Mouse (Mus musculus) MEL (cell line): ENCODE measurements around the gene Il2ra. TPM values are rescaled to one million over a fixed set of nuclear protein-coding genes. Genes with fewer than 3 reads are reported as not detected.

ENCODE experiments used
- DNase-seq: peaks from one replicate; pipeline ENCODE4 v3.0.0; 2011; ENCODE audit warnings: low read depth, low spot score
- H3K27ac ChIP-seq: 2 replicates; pipeline ENCODE4 v1.5.1; 2012; ENCODE audit warnings: low read depth, mild to moderate bottlenecking, control low read depth, low read length, moderate library complexity; ENCODE audit not compliant: control insufficient read depth
- H3K27me3 ChIP-seq, 2 experiments: fragments of 150-350 bp in 1 of 2; sonication (generic) in 1 of 2; 2 replicates each; pipeline ENCODE4 v1.6.1; 2012; ENCODE audit warnings: low read length in 2 of 2, mild to moderate bottlenecking in 2 of 2, improper control_type of control experiment in 1 of 2, moderate library complexity in 1 of 2; ENCODE audit not compliant: insufficient read depth in 2 of 2, control insufficient read depth in 1 of 2
- H3K36me3 ChIP-seq, 2 experiments: 2 replicates each; pipeline ENCODE4 v1.6.1; 2012 to 2014; ENCODE audit warnings: low read length in 2 of 2, improper control_type of control experiment in 1 of 2, inconsistent platforms in 1 of 2, mild to moderate bottlenecking in 1 of 2; ENCODE audit not compliant: insufficient read depth in 2 of 2, control insufficient read depth in 1 of 2
- H3K4me1 ChIP-seq, 2 experiments: fragments of 150-350 bp in 1 of 2; sonication (generic) in 1 of 2; 2 replicates each; pipeline ENCODE4 v1.6.1; 2012; ENCODE audit warnings: low read length in 2 of 2, improper control_type of control experiment in 1 of 2, mild to moderate bottlenecking in 1 of 2; ENCODE audit not compliant: insufficient read depth in 2 of 2, control insufficient read depth in 1 of 2
- H3K4me3 ChIP-seq, 2 experiments: fragments of 150-350 bp in 1 of 2; sonication (generic) in 1 of 2; 2 replicates each; pipeline ENCODE4 v1.5.1; 2012; ENCODE audit warnings: low read depth in 2 of 2, low read length in 2 of 2, mild to moderate bottlenecking in 2 of 2, moderate library complexity in 2 of 2, control low read depth in 1 of 2, improper control_type of control experiment in 1 of 2; ENCODE audit not compliant: control insufficient read depth in 1 of 2, insufficient read depth in 1 of 2
- H3K79me2 ChIP-seq: 2 replicates; pipeline ENCODE4 v1.6.1; 2012; ENCODE audit warnings: mild to moderate bottlenecking, low read length, moderate library complexity; ENCODE audit not compliant: control insufficient read depth, poor library complexity, insufficient read depth
- H3K9ac ChIP-seq: 2 replicates; pipeline ENCODE4 v1.6.1; 2012; ENCODE audit warnings: low read depth, mild to moderate bottlenecking, control low read depth, low read length, moderate library complexity; ENCODE audit not compliant: control insufficient read depth, poor library complexity, severe bottlenecking
- H3K9me3 ChIP-seq: fragments of 150-350 bp; sonication (generic); replicated peaks from 2 replicates; pipeline ENCODE4 v1.6.1; 2012; ENCODE audit warnings: mild to moderate bottlenecking, low read length, improper control_type of control experiment, moderate library complexity; ENCODE audit not compliant: insufficient read depth
- CHD2 ChIP-seq: IDR thresholded peaks from 2 replicates; pipeline ENCODE4 v1.6.1; 2011; ENCODE audit warnings: low read length, improper control_type of control experiment
- CTCF ChIP-seq, 3 experiments: IDR thresholded peaks in 2 of 3; conservative IDR thresholded peaks in 1 of 3; 2 replicates each; pipeline ENCODE4 v1.5.1; 2011 to 2012; ENCODE audit warnings: low read length in 3 of 3, low read depth in 2 of 3, mild to moderate bottlenecking in 2 of 3, improper control_type of control experiment in 1 of 3, inconsistent platforms in 1 of 3, mixed read lengths in 1 of 3, moderate library complexity in 1 of 3; ENCODE audit not compliant: control insufficient read depth in 1 of 3, insufficient read depth in 1 of 3, poor library complexity in 1 of 3, severe bottlenecking in 1 of 3
- ETS1 ChIP-seq: IDR thresholded peaks from 2 replicates; pipeline ENCODE4 v1.6.1; 2012; ENCODE audit warnings: low read depth, mild to moderate bottlenecking, inconsistent platforms, low read length, improper control_type of control experiment, moderate library complexity
- GATA1 ChIP-seq: IDR thresholded peaks from 2 replicates; pipeline ENCODE4 v1.6.1; 2011; ENCODE audit warnings: low read depth, low read length, improper control_type of control experiment
- JUND ChIP-seq: IDR thresholded peaks from 2 replicates; pipeline ENCODE4 v1.6.1; 2011; ENCODE audit warnings: low read depth, mild to moderate bottlenecking, improper control_type of control experiment, low read length
- KAT2A ChIP-seq: conservative IDR thresholded peaks from 2 replicates; pipeline ENCODE4 v1.6.1; 2012; ENCODE audit warnings: low read depth, low read length, improper control_type of control experiment, inconsistent platforms
- MAX ChIP-seq: IDR thresholded peaks from 2 replicates; pipeline ENCODE4 v1.6.1; 2011; ENCODE audit warnings: low read length, improper control_type of control experiment
- MEF2A ChIP-seq: IDR thresholded peaks from 2 replicates; pipeline ENCODE4 v1.6.1; 2014; ENCODE audit warnings: low read depth, mild to moderate bottlenecking, inconsistent platforms, low read length, improper control_type of control experiment; ENCODE audit not compliant: poor library complexity, insufficient replicate concordance, severe bottlenecking; ENCODE audit errors: extremely low read depth
- MYB ChIP-seq: IDR thresholded peaks from 2 replicates; pipeline ENCODE4 v1.6.1; 2011; ENCODE audit warnings: mild to moderate bottlenecking, low read depth, low read length, improper control_type of control experiment
- NELFE ChIP-seq: IDR thresholded peaks from 2 replicates; pipeline ENCODE4 v1.6.1; 2011; ENCODE audit warnings: low read depth, low read length, improper control_type of control experiment
- POLR2A ChIP-seq, 2 experiments: IDR thresholded peaks; 2 replicates each; pipeline ENCODE4 v1.6.1; 2011 to 2012; ENCODE audit warnings: low read length in 2 of 2, mild to moderate bottlenecking in 2 of 2, control low read depth in 1 of 2, improper control_type of control experiment in 1 of 2, low read depth in 1 of 2, moderate library complexity in 1 of 2; ENCODE audit not compliant: control insufficient read depth in 1 of 2, insufficient read depth in 1 of 2, poor library complexity in 1 of 2
- TBP ChIP-seq: IDR thresholded peaks from 2 replicates; pipeline ENCODE4 v1.8.0; 2011; ENCODE audit warnings: low read depth, low read length, improper control_type of control experiment
- UBTF ChIP-seq: IDR thresholded peaks from 2 replicates; pipeline ENCODE4 v1.6.1; 2012; ENCODE audit warnings: low read depth, mild to moderate bottlenecking, inconsistent platforms, low read length, improper control_type of control experiment, moderate library complexity, borderline replicate concordance; ENCODE audit not compliant: insufficient read depth
- USF1 ChIP-seq: IDR thresholded peaks from 2 replicates; pipeline ENCODE4 v1.6.1; 2014; ENCODE audit warnings: low read depth, mild to moderate bottlenecking, inconsistent platforms, low read length, improper control_type of control experiment, moderate library complexity
- ZKSCAN1 ChIP-seq: IDR thresholded peaks from 2 replicates; pipeline ENCODE4 v1.6.1; 2012; ENCODE audit warnings: low read depth, mild to moderate bottlenecking, inconsistent platforms, low read length, improper control_type of control experiment, moderate library complexity
- polyA plus RNA-seq, 2 experiments: library from polyadenylated mRNA; stranded (reverse) in 1 of 2; unstranded in 1 of 2; fragments of >175 nt in 1 of 2; fragments of >200 nt in 1 of 2; gene quantifications; 2 replicates each; pipeline versions ENCODE4 v1.2.1 to v1.2.4; 2012; ENCODE audit warnings: low replicate concordance in 2 of 2, low read depth in 1 of 2; ENCODE audit not compliant: insufficient read length in 2 of 2, insufficient read depth in 1 of 2, missing spikeins in 1 of 2
- total RNA-seq: library from RNA; depleted of rRNA; stranded (reverse); fragments of 300-350 nt; gene quantifications from 2 replicates; pipeline ENCODE4 v1.2.3, GENCODE M21; 2012

Il2ra gene
- total and polyA plus RNA-seq, 3 experiments = not detected

- no peak overlapping the region for H3K4me3 ChIP-seq
- H3K27me3 ChIP-seq = peaks cover 3 to 6% of the 10 kb centered on the region in 2 experiments; a peak in 3 of 4 replicates
- no peaks in the 10 kb centered on the region for H3K9me3 ChIP-seq
- H3K36me3 ChIP-seq = no peaks in the 10 kb centered on the region
- H3K9ac ChIP-seq = no peak overlapping the region
- TF ChIP-seq JUND (no peak), GATA1 (no peak), TBP (no peak), KAT2A (no peak), CTCF (IDR thresholded peaks at IDR 0.05 in 2 of 3, conservative IDR thresholded peaks at IDR 0.05 in 1 of 3; ENCODE audit: control insufficient read depth in 1 of 3, insufficient read depth in 1 of 3, low read depth in 2 of 3, low read length in 3 of 3, poor library complexity in 1 of 3, severe bottlenecking in 1 of 3) (no peak), NELFE (no peak), UBTF (no peak), MYB (no peak), MEF2A (no peak)
- TF ChIP-seq, all 39 proteins: peak for 0
- Histone ChIP-seq H3K4me1 (no peaks in the 10 kb centered on the region), H3K79me2 (no peaks in the 10 kb centered on the region), H3K27ac (no peak overlapping the region)
- DNase-seq = no peak
These were observed 19.4 kb upstream of the Il2ra start for GRCm38 (mm10) chr2:11623173-11623572.

GRCm38 (mm10) chr2:11623726-11624125, 18.9 kb upstream of the Il2ra start:
- H3K36me3 ChIP-seq = no peaks in the 10 kb centered on the region
- no peaks in the 10 kb centered on the region for H3K4me1 ChIP-seq

GRCm38 (mm10) chr2:11625890-11626289, 16.7 kb upstream of the Il2ra start, which contains the start of gene Gm17490:
Gm17490 (minus strand) TSS chr2:11626264.
- Histone ChIP-seq H3K36me3 (no peaks in the 10 kb centered on the region), H3K27me3 (peaks cover 3 to 5% of the 10 kb centered on the region in 2 experiments; a peak in 3 of 4 replicates), H3K79me2 (no peaks in the 10 kb centered on the region), H3K4me1 (no peaks in the 10 kb centered on the region)
- no peak for TF ChIP-seq CHD2
- no peak for TF ChIP-seq POLR2A (IDR thresholded peaks at IDR 0.05; ENCODE audit: control insufficient read depth in 1 of 2, insufficient read depth in 1 of 2, low read depth in 1 of 2, low read length in 2 of 2, poor library complexity in 1 of 2)
- no peak for TF ChIP-seq UBTF
- TF ChIP-seq, all 39 proteins: peak for 0
- no peak within 1 kb of the TSS for H3K4me3 ChIP-seq
- no peak within 1 kb of the TSS for H3K9ac ChIP-seq
- no peaks in the 10 kb centered on the region for H3K9me3 ChIP-seq
- DNase-seq = no peak
- H3K27ac ChIP-seq = no peak within 1 kb of the TSS

More at GRCm38 (mm10) chr2:11623726-11624125, 18.9 kb upstream of the Il2ra start:
- TF ChIP-seq MEF2A = no peak
- no peak for TF ChIP-seq USF1
- no peak for TF ChIP-seq CHD2
- no peak for TF ChIP-seq MAX
- TF ChIP-seq ZKSCAN1 = no peak
- no peak for TF ChIP-seq ETS1
- Histone ChIP-seq H3K4me3 (no peak overlapping the region), H3K9ac (no peak overlapping the region), H3K9me3 (no peaks in the 10 kb centered on the region), H3K79me2 (no peaks in the 10 kb centered on the region), H3K27me3 (peaks cover 3 to 8% of the 10 kb centered on the region in 2 experiments; a peak in 3 of 4 replicates), H3K27ac (no peak overlapping the region)
- DNase-seq = no peak
